Mouse (Mus musculus) liver, postnatal 0 days (tissue): Measurements from ENCODE around the gene Atp8a2. TPM values are rescaled to one million over a fixed set of nuclear protein-coding genes. Genes with fewer than 3 reads are reported as not detected.

ENCODE experiments used
- ATAC-seq: fragments of 200-750 bp; cut with Nextera tagmentation; 2 replicates; pipeline ENCODE4 v1.8.0; 2017; ENCODE audit warnings: mild to moderate bottlenecking, moderate library complexity
- DNase-seq: peaks from one replicate; pipeline ENCODE4 v3.0.0-alpha.2; 2016
- H3K27ac ChIP-seq: fragments of 300-500 bp; sonication (generic); 2 replicates; pipeline ENCODE4 v1.5.1; 2014; ENCODE audit warnings: antibody characterized with exemption, moderate library complexity, mild to moderate bottlenecking, low read depth
- H3K27me3 ChIP-seq: fragments of 300-500 bp; sonication (generic); 2 replicates; pipeline ENCODE4 v1.6.1; 2014; ENCODE audit warnings: low read length, control low read depth, mixed read lengths; ENCODE audit not compliant: insufficient read depth
- H3K36me3 ChIP-seq: fragments of 300-500 bp; sonication (generic); replicated peaks from 2 replicates; pipeline ENCODE4 v1.6.1; 2014; ENCODE audit warnings: mild to moderate bottlenecking, control low read depth, low read length, moderate library complexity, mixed read lengths; ENCODE audit not compliant: insufficient read depth
- H3K4me1 ChIP-seq: fragments of 300-500 bp; sonication (generic); 2 replicates; pipeline ENCODE4 v1.6.1; 2014; ENCODE audit warnings: antibody characterized with exemption, mild to moderate bottlenecking, control low read depth; ENCODE audit not compliant: insufficient read depth
- H3K4me2 ChIP-seq: fragments of 300-500 bp; sonication (generic); 2 replicates; pipeline ENCODE4 v1.6.1; 2014; ENCODE audit warnings: low read depth, mild to moderate bottlenecking, low read length, moderate library complexity, mixed read lengths
- H3K4me3 ChIP-seq: fragments of 300-500 bp; sonication (generic); 2 replicates; pipeline ENCODE4 v1.5.1; 2014; ENCODE audit warnings: low read depth, low read length
- H3K9ac ChIP-seq: fragments of 300-500 bp; sonication (generic); replicated peaks from 2 replicates; pipeline ENCODE4 v1.6.1; 2014; ENCODE audit warnings: mild to moderate bottlenecking, moderate library complexity
- H3K9me3 ChIP-seq: fragments of 300-500 bp; sonication (generic); 2 replicates; pipeline ENCODE4 v1.6.1; 2016; ENCODE audit warnings: mild to moderate bottlenecking, control low read depth, low read length, mixed read lengths
- CTCF ChIP-seq: sonication (generic); IDR thresholded peaks from 2 replicates; pipeline ENCODE4 v1.5.1; 2016; ENCODE audit warnings: antibody characterized with exemption, low read depth
- EP300 ChIP-seq: IDR thresholded peaks from 2 replicates; pipeline ENCODE4 v1.6.1; 2016; ENCODE audit warnings: antibody characterized with exemption, low read depth, mild to moderate bottlenecking
- WGBS: fragments of 180-500 bp; shearing (Covaris S2); extraction: QIAGEN DNeasy Blood & Tissue Kit; methylation state at CpG from one replicate; pipeline ENCODE4 v1.1.7; 2014; ENCODE audit not compliant: insufficient replicate concordance; 5-methylcytosine and 5-hydroxymethylcytosine counted together
- polyA plus RNA-seq: library from polyadenylated mRNA; unstranded; fragments of >200 nt; fragmentation: Nextera tagmentation; extraction: Ambion mirVana; gene quantifications from 2 replicates; pipeline ENCODE4 v1.2.1, GENCODE M21; 2015

Atp8a2 gene
- polyA plus RNA-seq, 1 experiment from 2014 or later, result 7.5 TPM

- DNase-seq, result no peak
- H3K9me3 ChIP-seq, result no peaks in the 10 kb centered on the region
- no peak for ATAC-seq
- H3K9ac ChIP-seq, result no peak overlapping the region
- TF ChIP-seq CTCF (no peak), EP300 (no peak)
- H3K36me3 ChIP-seq, result no peaks in the 10 kb centered on the region
- no peak overlapping the region for H3K4me3 ChIP-seq
- WGBS, result 75% methylated on average over 5 of the region's 5 CpGs
- no peaks in the 10 kb centered on the region for H3K27me3 ChIP-seq
- H3K4me2 ChIP-seq, result no peak overlapping the region
- H3K4me1 ChIP-seq, result no peaks in the 10 kb centered on the region
- H3K27ac ChIP-seq, result no peak overlapping the region
These were observed 225.7 kb downstream of the Atp8a2 start for GRCm38 (mm10) chr14:59971221-59971730.

GRCm38 (mm10) chr14:59969485-59970134, 227.4 kb downstream of the Atp8a2 start:
- Histone ChIP-seq H3K27me3 (no peaks in the 10 kb centered on the region), H3K9me3 (no peaks in the 10 kb centered on the region), H3K9ac (no peak overlapping the region), H3K4me2 (no peak overlapping the region), H3K4me3 (no peak overlapping the region), H3K27ac (no peak overlapping the region), H3K4me1 (no peaks in the 10 kb centered on the region), H3K36me3 (no peaks in the 10 kb centered on the region)
- ATAC-seq (no peak), DNase-seq (no peak)
- no peak for TF ChIP-seq CTCF
- 59% methylated on average over 7 of the region's 7 CpGs for WGBS

GRCm38 (mm10) chr14:59967847-59968550, 229.0 kb downstream of the Atp8a2 start:
- Histone ChIP-seq H3K27ac (0 out of 2 replicates have a peak overlapping the region, but pooled peaks have one; percentile 7), H3K4me3 (no peak overlapping the region), H3K27me3 (no peaks in the 10 kb centered on the region), H3K9ac (no peak overlapping the region), H3K4me2 (no peak overlapping the region), H3K36me3 (no peaks in the 10 kb centered on the region), H3K4me1 (no peaks in the 10 kb centered on the region), H3K9me3 (no peaks in the 10 kb centered on the region)
- ATAC-seq (no peak), DNase-seq (no peak)
- TF ChIP-seq EP300 (no peak), CTCF (no peak)
- WGBS, result 33% methylated on average over 8 of the region's 8 CpGs

GRCm38 (mm10) chr14:59966981-59967380, 230.0 kb downstream of the Atp8a2 start:
- no peak overlapping the region for H3K4me3 ChIP-seq
- no peak overlapping the region for H3K4me2 ChIP-seq
- ATAC-seq (no peak), DNase-seq (no peak)
- H3K9me3 ChIP-seq, result no peaks in the 10 kb centered on the region
- 83% methylated on average over 4 of the region's 4 CpGs for WGBS
- H3K27me3 ChIP-seq, result no peaks in the 10 kb centered on the region
- H3K4me1 ChIP-seq, result no peaks in the 10 kb centered on the region
- TF ChIP-seq CTCF, result no peak
- TF ChIP-seq EP300, result no peak
- H3K36me3 ChIP-seq, result no peaks in the 10 kb centered on the region
- H3K27ac ChIP-seq, result no peak overlapping the region
- no peak overlapping the region for H3K9ac ChIP-seq

- ATAC-seq, result no peak
- H3K9ac ChIP-seq, result no peak overlapping the region
- H3K27me3 ChIP-seq, result no peaks in the 10 kb centered on the region
- H3K36me3 ChIP-seq, result no peaks in the 10 kb centered on the region
- no peak overlapping the region for H3K27ac ChIP-seq
- H3K9me3 ChIP-seq, result no peaks in the 10 kb centered on the region
- WGBS, result 59% methylated on average over 5 of the region's 5 CpGs
- no peaks in the 10 kb centered on the region for H3K4me1 ChIP-seq
- TF ChIP-seq CTCF (no peak), EP300 (no peak)
- DNase-seq, result no peak
- no peak overlapping the region for H3K4me3 ChIP-seq
- H3K4me2 ChIP-seq, result no peak overlapping the region
These were observed 232.4 kb downstream of the Atp8a2 start for GRCm38 (mm10) chr14:59964569-59964968.

GRCm38 (mm10) chr14:59960961-59961360, 236.0 kb downstream of the Atp8a2 start:
- H3K4me1 ChIP-seq, result no peaks in the 10 kb centered on the region
- no peak for TF ChIP-seq CTCF
- no peak for TF ChIP-seq EP300
- no peaks in the 10 kb centered on the region for H3K27me3 ChIP-seq
- no peaks in the 10 kb centered on the region for H3K36me3 ChIP-seq
- H3K9ac ChIP-seq, result no peak overlapping the region
- no peak for DNase-seq
- no peak overlapping the region for H3K27ac ChIP-seq
- 51% methylated on average over 9 of the region's 9 CpGs for WGBS
- no peak overlapping the region for H3K4me3 ChIP-seq
- ATAC-seq, result no peak
- no peaks in the 10 kb centered on the region for H3K9me3 ChIP-seq
- H3K4me2 ChIP-seq, result no peak overlapping the region
